Comparison of ENCODE assay signal across 7 mouse cellular contexts in genomic region chr10:117709326-117709830, GRCm38 (mm10). TPM values are rescaled to one million over a fixed set of nuclear protein-coding genes. Genes with fewer than 3 reads are reported as not detected.
DNase-seq lines count a peak whose midpoint lies in the region; ATAC-seq and TF ChIP-seq lines count a peak whose summit lies in the region.

No protein-coding gene starts in this region.

- peaks cover 20 to 41% of the 10 kb centered on the region in 2 experiments for H3K4me1 ChIP-seq in CH12.LX (ENCODE audit: control insufficient read depth in 1 of 2, insufficient read depth in 2 of 2)
- H3K4me1 ChIP-seq in forebrain, embryonic 15.5 days: peaks cover 27% of the 10 kb centered on the region
- H3K4me1 ChIP-seq in liver, embryonic 15.5 days (replicated peaks): peaks cover 37% of the 10 kb centered on the region

- H3K79me2 ChIP-seq in CH12.LX (replicated peaks; ENCODE audit: control insufficient read depth, extremely low read depth, insufficient read depth, poor library complexity, severe bottlenecking): peaks cover 52% of the 10 kb centered on the region

- WGBS in forebrain, embryonic 15.5 days: 56% methylated on average over 12 of the region's 12 CpGs
- WGBS in liver, embryonic 15.5 days (ENCODE audit: insufficient replicate concordance): 22% methylated on average over 12 of the region's 12 CpGs

- no peak overlapping the region for H3K4me2 ChIP-seq in CH12.LX (ENCODE audit: insufficient read depth, low read depth, poor library complexity, severe bottlenecking)
- peak overlapping the region; percentile 64 for H3K4me2 ChIP-seq in forebrain, embryonic 15.5 days (replicated peaks)
- peak overlapping the region; percentile 79 for H3K4me2 ChIP-seq in liver, embryonic 15.5 days

- H3K27me3 ChIP-seq in CH12.LX (replicated peaks): no peaks in the 10 kb centered on the region
- no peaks in the 10 kb centered on the region for H3K27me3 ChIP-seq in forebrain, embryonic 15.5 days
- no peaks in the 10 kb centered on the region for H3K27me3 ChIP-seq in liver, embryonic 15.5 days

- no peak for TF ChIP-seq EP300 in CH12.LX (IDR thresholded peaks at IDR 0.05; ENCODE audit: low read length)

- H3K36me3 ChIP-seq in CH12.LX (replicated peaks in 1 of 2; ENCODE audit: control insufficient read depth in 1 of 2, insufficient read depth in 1 of 2, low read length in 1 of 2): peaks cover 26 to 39% of the 10 kb centered on the region in 2 experiments
- peaks cover 27% of the 10 kb centered on the region for H3K36me3 ChIP-seq in forebrain, embryonic 15.5 days
- H3K36me3 ChIP-seq in liver, embryonic 15.5 days (replicated peaks): peaks cover 36% of the 10 kb centered on the region

- H3K27ac ChIP-seq in CH12.LX (ENCODE audit: insufficient read depth, low read depth): peak overlapping the region; percentile 100
- H3K27ac ChIP-seq in forebrain, embryonic 15.5 days (replicated peaks): peak overlapping the region; percentile 99; the same call in 1 of the 2 replicates
- H3K27ac ChIP-seq in liver, embryonic 15.5 days (replicated peaks): peak overlapping the region; percentile 96

- no peaks in the 10 kb centered on the region for H3K9me3 ChIP-seq in CH12.LX (replicated peaks; ENCODE audit: low read length)
- H3K9me3 ChIP-seq in forebrain, embryonic 15.5 days: no peaks in the 10 kb centered on the region
- no peaks in the 10 kb centered on the region for H3K9me3 ChIP-seq in liver, embryonic 15.5 days (replicated peaks)

- ATAC-seq in forebrain, embryonic 15.5 days (replicated peaks): no peak
- ATAC-seq in liver, embryonic 15.5 days (ENCODE audit: insufficient read depth): no peak

- no peak for TF ChIP-seq CTCF in CH12.LX (conservative IDR thresholded peaks at IDR 0.05 in 1 of 2, IDR thresholded peaks at IDR 0.05 in 1 of 2; ENCODE audit: low read depth in 2 of 2, low read length in 2 of 2)

- peak; percentile 48 for DNase-seq in CD4-positive helper T cell, adult 2 months (ENCODE audit: low read depth, low spot score)
- peak; percentile 16 for DNase-seq in CH12.LX (ENCODE audit: extremely low read depth)
- DNase-seq in right cerebral cortex, postnatal 10 days (ENCODE audit: low spot score in 2 of 2): no peak
- no peak for DNase-seq in yolk sac, embryonic 10.5 days (ENCODE audit: low spot score)
- no peak for DNase-seq in right cerebral cortex, postnatal 4 days

- dilution Hi-C loops in CH12.LX (cut with MboI; ENCODE audit: extremely low pct_ligation_motif_present, extremely low pct_unique_long_range_greater_than_20kb, low sequenced_read_pairs): no loop called here

- in situ Hi-C loops in CH12.LX (cut with MboI; ENCODE audit: low pct_ligation_motif_present, low pct_unique_long_range_greater_than_20kb, low sequenced_read_pairs): no loop called here

- H3K9ac ChIP-seq in CH12.LX (ENCODE audit: insufficient read depth, low read depth): peak overlapping the region; percentile 100
- H3K9ac ChIP-seq in forebrain, embryonic 15.5 days (replicated peaks): peak overlapping the region; percentile 100
- H3K9ac ChIP-seq in liver, embryonic 15.5 days: peak overlapping the region; percentile 99

- no peak for TF ChIP-seq RAD21 in CH12.LX (IDR thresholded peaks at IDR 0.05; ENCODE audit: low read depth, low read length)

- TF ChIP-seq POLR2A in CH12.LX (IDR thresholded peaks at IDR 0.05; ENCODE audit: low read depth, low read length): no peak

- H3K4me3 ChIP-seq in CH12.LX (replicated peaks in 1 of 3; ENCODE audit: low read depth in 2 of 3, low read length in 2 of 3, poor library complexity in 1 of 3): peak overlapping the region; percentile 84 to 99 (median 90)
- H3K4me3 ChIP-seq in forebrain, embryonic 15.5 days: peak overlapping the region; percentile 99
- H3K4me3 ChIP-seq in liver, embryonic 15.5 days (replicated peaks): peak overlapping the region; percentile 99

TF ChIP-seq in CH12.LX, 34 proteins besides CTCF, POLR2A, EP300 and RAD21:
- TF ChIP-seq TBP (conservative IDR thresholded peaks at IDR 0.05; ENCODE audit: low read depth, low read length) (0 out of 2 replicates have a peak, but pooled peaks have one; percentile 4), ZC3H11A (IDR thresholded peaks at IDR 0.05; ENCODE audit: low read depth, low read length) (no peak), KAT2A (IDR thresholded peaks at IDR 0.05; ENCODE audit: insufficient replicate concordance, low read length) (no peak), MAFK (IDR thresholded peaks at IDR 0.05; ENCODE audit: insufficient replicate concordance, low read length) (no peak), JUND (conservative IDR thresholded peaks at IDR 0.05; ENCODE audit: low read depth, low read length) (no peak)

RNA-seq across cellular contexts. Expression of gene Mdm2, which starts 1.2 kb away (rescaled TPM):
- total RNA-seq in CH12.LX (2012; rRNA removed): 136 and 166 TPM in 2 replicates
- total RNA-seq in CH12.LX (2014; rRNA removed): 104 and 112 TPM in 2 replicates
- 74.9 and 79.8 TPM in 2 replicates for polyA plus RNA-seq in CH12.LX (2012; ENCODE audit: insufficient read length, low read depth)
- polyA plus RNA-seq in forebrain, embryonic 15.5 days (2015; fragmentation: Nextera tagmentation; extraction: Ambion mirVana): 63.5 and 67.8 TPM in 2 replicates
- 19.5 and 21.0 TPM in 2 replicates for polyA plus RNA-seq in liver, embryonic 15.5 days (2015; fragmentation: Nextera tagmentation; extraction: Ambion mirVana)

RNA-seq across cellular contexts. Expression of gene Slc35e3, which starts 36.8 kb away (rescaled TPM):
- total RNA-seq in CH12.LX (2012; rRNA removed) (5.0 and 6.4 TPM in 2 replicates), CH12.LX (2014; rRNA removed) (1.4 and 2.2 TPM in 2 replicates)
- polyA plus RNA-seq in CH12.LX (2012; ENCODE audit: insufficient read length, low read depth): 9.7 and 9.8 TPM in 2 replicates
- 29.6 and 31.7 TPM in 2 replicates for polyA plus RNA-seq in forebrain, embryonic 15.5 days (2015; fragmentation: Nextera tagmentation; extraction: Ambion mirVana)
- 2.3 and 3.0 TPM in 2 replicates for polyA plus RNA-seq in liver, embryonic 15.5 days (2015; fragmentation: Nextera tagmentation; extraction: Ambion mirVana)

Comparison
In these comparisons a context has a peak if more than half of its experiments do, and no peak if none do; other contexts are left out.
1. DNase-seq: peak in CD4-positive helper T cell, adult 2 months (single experiment) and CH12.LX (single experiment); none in right cerebral cortex, postnatal 10 days (0 of 2), yolk sac, embryonic 10.5 days (single experiment) and right cerebral cortex, postnatal 4 days (single experiment).
2. Peak in every context shown above with its lines, with median percentiles within 50 percentile points of each other: H3K27ac ChIP-seq, H3K4me3 ChIP-seq and H3K9ac ChIP-seq.